Comparison of ENCODE assay signal across 9 mouse cellular contexts in genomic region chr5:137613550-137613949, GRCm38 (mm10). TPM values are rescaled to one million over a fixed set of nuclear protein-coding genes. Genes with fewer than 3 reads are reported as not detected.
DNase-seq lines count a peak whose midpoint lies in the region; ATAC-seq lines count a peak whose summit lies in the region.
"Had no signal": no experiment of that assay in that cellular context is flagged by ENCODE, and none has a peak within 500 bp of the region (broad histone marks: within the 10 kb centered on the region; RNA-seq: fewer than 3 reads in every experiment).

Gene Pcolce, minus strand, starts transcription at chr5:137613784.

- H3K27ac ChIP-seq in forebrain, embryonic 14.5 days (ENCODE audit: low read depth, low read length), result no peak within 1 kb of the TSS
- H3K27ac ChIP-seq in hindbrain, embryonic 11.5 days (ENCODE audit: low read depth, low read length), result no peak within 1 kb of the TSS

- ATAC-seq in forebrain, embryonic 14.5 days, result no peak
- no peak for ATAC-seq in hindbrain, embryonic 11.5 days (ENCODE audit: low FRiP score)

- 0 out of 2 replicates have a peak, but pooled peaks cover under 1% of the 10 kb centered on the region for H3K27me3 ChIP-seq in forebrain, embryonic 14.5 days (replicated peaks; ENCODE audit: control insufficient read depth, insufficient read depth, low read length)
- H3K27me3 ChIP-seq in hindbrain, embryonic 11.5 days (ENCODE audit: control insufficient read depth, insufficient read depth, low read length), result no peaks in the 10 kb centered on the region; the same call in 1 of the 2 replicates

- H3K36me3 ChIP-seq in forebrain, embryonic 14.5 days (ENCODE audit: control insufficient read depth, insufficient read depth, low read length), result no peaks in the 10 kb centered on the region
- no peaks in the 10 kb centered on the region for H3K36me3 ChIP-seq in hindbrain, embryonic 11.5 days (ENCODE audit: control insufficient read depth, insufficient read depth, low read length)

- H3K4me1 ChIP-seq in forebrain, embryonic 14.5 days (ENCODE audit: control insufficient read depth, insufficient read depth, low read length), result no peaks in the 10 kb centered on the region
- peaks cover 8% of the 10 kb centered on the region; the same call in 1 of the 2 replicates for H3K4me1 ChIP-seq in hindbrain, embryonic 11.5 days (replicated peaks; ENCODE audit: control insufficient read depth, insufficient read depth, low read length)

- no peaks in the 10 kb centered on the region for H3K9me3 ChIP-seq in forebrain, embryonic 14.5 days (replicated peaks; ENCODE audit: control insufficient read depth, low read length)
- H3K9me3 ChIP-seq in hindbrain, embryonic 11.5 days (ENCODE audit: control insufficient read depth, low read length), result no peaks in the 10 kb centered on the region

- no peak within 1 kb of the TSS for H3K9ac ChIP-seq in forebrain, embryonic 14.5 days (ENCODE audit: low read length)
- peak within 1 kb of the TSS; percentile 5; the same call in 1 of the 2 replicates for H3K9ac ChIP-seq in hindbrain, embryonic 11.5 days (ENCODE audit: low read depth, low read length)

- WGBS in forebrain, embryonic 14.5 days, result 74% methylated on average over 11 of the region's 11 CpGs
- WGBS in hindbrain, embryonic 11.5 days, result 53% methylated on average over 11 of the region's 11 CpGs

- H3K4me2 ChIP-seq in forebrain, embryonic 14.5 days (ENCODE audit: low read length), result no peak within 1 kb of the TSS
- H3K4me2 ChIP-seq in hindbrain, embryonic 11.5 days (replicated peaks; ENCODE audit: low read depth, low read length), result no peak within 1 kb of the TSS

- H3K4me3 ChIP-seq in forebrain, embryonic 14.5 days (ENCODE audit: low read depth, low read length), result no peak within 1 kb of the TSS
- H3K4me3 ChIP-seq in hindbrain, embryonic 11.5 days (ENCODE audit: low read depth, low read length), result no peak within 1 kb of the TSS

- DNase-seq in urinary bladder, adult 18-20 months (ENCODE audit: low spot score in 2 of 2), result peak; percentile 65 to 83
- no peak for DNase-seq in urinary bladder, postnatal 10 days (ENCODE audit: low spot score)
- no peak for DNase-seq in forebrain, embryonic 14.5 days (ENCODE audit: low spot score)
- DNase-seq in hindbrain, embryonic 11.5 days (ENCODE audit: low spot score), result no peak
- DNase-seq in lung, adult 18-20 months, result peak; percentile 70 to 81
- DNase-seq in urinary bladder, postnatal 14 days (ENCODE audit: low spot score), result peak; percentile 85
- DNase-seq in layer of hippocampus, adult 8-10 months (ENCODE audit: low spot score in 2 of 2), result no peak
- DNase-seq in layer of hippocampus, postnatal 25 days (ENCODE audit: extremely low spot score in 1 of 2, low spot score in 1 of 2), result no peak

RNA-seq across cellular contexts. Expression of gene Pcolce, which starts in this region (rescaled TPM):
- polyA plus RNA-seq in forebrain, embryonic 14.5 days (2014; fragmentation: Nextera tagmentation; extraction: Ambion mirVana), result 10.5 and 12.3 TPM in 2 replicates
- polyA plus RNA-seq in hindbrain, embryonic 11.5 days (2014; fragmentation: Nextera tagmentation; extraction: Ambion mirVana), result 67.0 and 87.3 TPM in 2 replicates
- total RNA-seq in layer of hippocampus, adult 8-10 months (2022), result 1 to 10 TPM; 7.2 to 9.6 (median 8.9) TPM
- total RNA-seq in layer of hippocampus, postnatal 25 days (2021), result 1 to 10 TPM; 6.7 to 9.2 TPM
- total RNA-seq: common myeloid progenitor, adult 5-6 weeks had no signal

Comparison
In these comparisons a context has a peak if more than half of its experiments do, and no peak if none do; other contexts are left out.
1. DNase-seq: peak in urinary bladder, adult 18-20 months (2 of 2), lung, adult 18-20 months (2 of 2) and urinary bladder, postnatal 14 days (single experiment); none in urinary bladder, postnatal 10 days (single experiment), forebrain, embryonic 14.5 days (single experiment), hindbrain, embryonic 11.5 days (single experiment), layer of hippocampus, adult 8-10 months (0 of 2) and layer of hippocampus, postnatal 25 days (0 of 2).